Mouse (Mus musculus) bone marrow macrophage, adult 2 months (primary cell): Measurements from ENCODE around the gene Cytip.

Experiments
- CTCF ChIP-seq: IDR thresholded peaks from 2 replicates; pipeline ENCODE4 v1.5.1; 2012; ENCODE audit warnings: low read depth, mild to moderate bottlenecking, low read length, moderate library complexity
- POLR2A ChIP-seq: IDR thresholded peaks from 2 replicates; pipeline ENCODE4 v1.6.1; 2012; ENCODE audit warnings: mild to moderate bottlenecking, low read depth, low read length, borderline replicate concordance

DNA sequence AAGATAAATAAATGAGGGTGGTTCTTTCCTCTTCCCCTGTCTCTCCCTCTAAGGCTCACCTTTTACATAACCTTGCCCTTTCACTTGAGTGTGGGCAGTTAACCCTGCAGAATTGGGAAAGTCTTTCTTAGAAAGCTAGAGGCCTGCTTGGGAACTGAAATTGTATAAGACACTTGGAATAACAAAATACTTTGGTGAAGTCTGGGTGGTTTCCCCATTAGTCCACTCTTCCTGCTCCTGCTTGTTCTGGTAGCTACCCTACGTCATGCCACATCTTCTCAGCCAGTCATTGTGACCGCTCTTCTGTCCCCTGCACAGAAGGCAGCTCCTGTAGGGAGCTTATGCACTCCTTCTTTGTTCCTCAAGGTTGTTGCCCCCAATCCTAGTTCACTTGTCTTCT is 26.2 kb downstream of the Cytip start:
- TF ChIP-seq CTCF, result no peak
- TF ChIP-seq POLR2A, result no peak
